Mouse (Mus musculus) erythroblast, embryonic 14.5 days (primary cell): Measurements from ENCODE around the gene Dbndd1.

Source experiments
- GATA1 ChIP-seq: IDR thresholded peaks from 2 replicates; pipeline ENCODE4 v1.6.1; 2012; ENCODE audit warnings: low read length, inconsistent platforms, mixed read lengths
- TAL1 ChIP-seq: IDR thresholded peaks from 3 replicates; pipeline ENCODE4 v1.6.1; 2012; ENCODE audit warnings: low read length, inconsistent platforms, mixed read lengths

- TF ChIP-seq GATA1 (no peak), TAL1 (no peak)
These were observed 256 bp upstream of the Dbndd1 start for GRCm38 (mm10) chr8:123515540-123515897.
